Mouse (Mus musculus): ENCODE measurements at regions not wholly inside any gene's neighbourhood (a gene's known extent, or its start where the extent isn't known, plus 50 kb on each side); places are given as distances from the start of the nearest gene placed in this dataset.
A peak's percentile ranks its signal among the peaks of the same experiment; 100 is the strongest.
"Not testable (repeated sequence)": the region's sequence is repeated elsewhere in the genome, so short reads cannot be mapped to it uniquely, and the experiment has no call there.

DNA sequence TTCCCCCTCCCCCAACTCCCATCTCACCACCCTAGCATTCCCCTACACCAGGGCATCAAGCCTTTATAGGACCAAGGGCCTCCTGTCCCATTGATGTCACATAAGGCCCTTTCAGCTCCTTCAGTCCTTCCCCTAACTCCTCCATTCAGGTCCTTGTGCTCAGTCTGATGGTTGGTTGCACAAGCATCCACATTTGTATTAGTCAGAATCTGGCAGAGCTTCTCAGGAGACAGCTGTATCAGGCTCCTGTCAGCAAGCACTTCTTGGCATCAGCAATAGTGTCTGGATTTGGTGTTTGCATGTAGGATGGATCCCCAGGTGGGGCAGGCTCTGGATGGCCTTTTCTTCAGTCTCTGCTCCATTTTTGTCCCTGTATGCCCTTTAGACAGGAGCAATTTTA, 237.4 kb upstream of the Slc39a10 start:
- H3K9ac ChIP-seq; H3K36me3 ChIP-seq (ENCODE audit: poor library complexity, severe bottlenecking); H3K27ac ChIP-seq; H3K4me3 ChIP-seq; H3K4me1 ChIP-seq; ATAC-seq; H3K4me2 ChIP-seq; H3K9me3 ChIP-seq (replicated peaks); H3K27me3 ChIP-seq: not testable (repeated sequence)

DNA sequence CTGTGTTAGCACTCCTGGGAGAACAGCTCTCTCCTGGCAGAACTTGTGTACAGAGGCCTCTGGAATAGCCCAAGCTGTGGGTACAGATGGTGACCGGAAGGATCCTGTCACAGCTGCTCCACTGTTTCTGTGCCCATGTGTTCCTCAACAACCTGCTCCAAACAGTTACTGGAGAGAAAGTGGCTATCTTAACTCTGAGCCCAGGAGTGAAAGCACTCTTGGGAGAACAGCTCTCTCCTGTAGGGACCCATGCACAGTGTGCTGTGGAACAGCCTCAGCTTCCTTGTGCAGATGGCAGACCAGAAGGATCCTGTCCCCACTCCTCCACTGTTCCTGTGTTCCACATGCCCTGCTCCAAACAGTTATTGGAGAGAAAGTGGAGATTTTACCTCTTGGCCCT, 227.0 kb upstream of the Slc39a10 start:
- no peaks in the 10 kb centered on the region for H3K27me3 ChIP-seq
- no peak overlapping the region for H3K9ac ChIP-seq
- H3K4me3 ChIP-seq = no peak overlapping the region
- H3K9me3 ChIP-seq (replicated peaks) = no peaks in the 10 kb centered on the region
- peak; percentile 30; the same call in 1 of the 2 replicates for ATAC-seq
- WGBS = 100% methylated on average over 1 of the region's 1 CpGs
- no peak overlapping the region for H3K4me2 ChIP-seq
- no peak overlapping the region for H3K27ac ChIP-seq
- H3K4me1 ChIP-seq = no peaks in the 10 kb centered on the region
- H3K36me3 ChIP-seq (ENCODE audit: poor library complexity, severe bottlenecking) = no peaks in the 10 kb centered on the region

DNA sequence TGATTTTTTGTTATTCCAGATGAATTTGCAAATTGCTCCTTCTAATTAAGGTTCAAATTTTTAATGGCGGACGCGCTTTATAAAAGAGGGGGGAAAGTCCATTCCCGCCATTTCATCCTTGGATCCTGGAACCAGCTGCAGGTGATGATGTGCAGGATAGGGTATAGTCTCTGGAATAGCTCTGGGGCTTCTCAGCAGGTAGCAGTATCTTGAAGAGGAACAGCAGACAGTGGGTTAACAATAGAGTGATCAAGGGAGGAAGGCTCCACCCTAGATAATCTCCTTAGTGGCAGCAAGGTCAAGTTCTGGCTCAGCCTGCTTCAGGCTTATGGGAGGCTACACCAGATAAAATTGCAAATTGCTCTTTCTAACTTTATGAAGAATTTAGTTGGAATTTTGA, 224.0 kb upstream of the Slc39a10 start:
- not testable (repeated sequence) for H3K4me2 ChIP-seq; ATAC-seq; H3K4me1 ChIP-seq; H3K9me3 ChIP-seq (replicated peaks); H3K4me3 ChIP-seq; H3K36me3 ChIP-seq (ENCODE audit: poor library complexity, severe bottlenecking); H3K27me3 ChIP-seq; H3K27ac ChIP-seq; H3K9ac ChIP-seq
- 98% methylated on average over 4 of the region's 4 CpGs for WGBS

DNA sequence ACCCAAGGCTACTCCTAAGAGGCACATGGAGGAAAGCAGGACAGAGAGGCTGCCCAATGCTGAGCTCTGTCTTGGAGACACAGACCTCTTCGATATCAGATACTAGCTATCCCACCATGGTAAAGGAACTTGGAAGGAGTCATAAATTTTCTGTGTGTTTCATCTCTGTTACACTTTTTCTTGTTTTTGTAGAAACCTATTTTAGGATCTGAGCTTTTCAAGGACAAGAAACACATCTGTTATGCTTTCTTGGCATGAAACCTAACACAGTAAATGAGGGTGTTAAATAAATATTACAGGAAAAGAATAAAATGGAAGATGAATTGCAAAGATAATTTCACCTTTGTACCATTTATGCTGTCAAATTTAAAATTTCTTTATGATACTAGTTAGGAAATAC, 219.8 kb upstream of the Slc39a10 start:
- H3K9me3 ChIP-seq (replicated peaks) = no peaks in the 10 kb centered on the region
- no peak overlapping the region for H3K9ac ChIP-seq
- ATAC-seq = no peak
- no peaks in the 10 kb centered on the region for H3K4me1 ChIP-seq
- no peak overlapping the region for H3K27ac ChIP-seq
- no peak overlapping the region for H3K4me2 ChIP-seq
- H3K36me3 ChIP-seq (ENCODE audit: poor library complexity, severe bottlenecking) = no peaks in the 10 kb centered on the region
- 100% methylated on average over 1 of the region's 1 CpGs for WGBS
- H3K27me3 ChIP-seq = no peaks in the 10 kb centered on the region
- no peak overlapping the region for H3K4me3 ChIP-seq

DNA sequence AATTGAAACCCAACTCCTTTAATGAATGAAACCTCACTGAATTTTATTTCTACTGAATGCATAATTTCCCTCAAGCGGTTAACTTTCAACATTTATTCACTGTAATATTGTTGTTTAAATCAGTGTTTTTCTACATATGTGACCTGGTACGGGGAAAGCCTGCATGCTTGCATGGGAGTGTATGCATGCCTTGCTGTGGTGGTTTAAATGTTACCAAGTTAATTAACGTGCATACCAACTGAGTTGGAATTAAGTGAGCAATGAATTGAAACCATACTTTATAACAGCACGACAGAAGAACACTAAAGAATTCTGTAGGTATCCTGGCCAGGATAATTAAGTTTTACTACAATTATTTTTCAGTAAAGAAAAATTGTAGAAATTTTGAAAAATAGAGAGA, 211.4 kb upstream of the Slc39a10 start:
- Histone ChIP-seq H3K9ac (no peak overlapping the region), H3K9me3 (replicated peaks) (no peaks in the 10 kb centered on the region), H3K4me1 (peaks cover 16% of the 10 kb centered on the region), H3K27ac (no peak overlapping the region), H3K36me3 (ENCODE audit: poor library complexity, severe bottlenecking) (no peaks in the 10 kb centered on the region), H3K4me2 (no peak overlapping the region), H3K4me3 (no peak overlapping the region), H3K27me3 (no peaks in the 10 kb centered on the region)
- 41% methylated on average over 4 of the region's 4 CpGs for WGBS
- peak; percentile 81 for ATAC-seq

DNA sequence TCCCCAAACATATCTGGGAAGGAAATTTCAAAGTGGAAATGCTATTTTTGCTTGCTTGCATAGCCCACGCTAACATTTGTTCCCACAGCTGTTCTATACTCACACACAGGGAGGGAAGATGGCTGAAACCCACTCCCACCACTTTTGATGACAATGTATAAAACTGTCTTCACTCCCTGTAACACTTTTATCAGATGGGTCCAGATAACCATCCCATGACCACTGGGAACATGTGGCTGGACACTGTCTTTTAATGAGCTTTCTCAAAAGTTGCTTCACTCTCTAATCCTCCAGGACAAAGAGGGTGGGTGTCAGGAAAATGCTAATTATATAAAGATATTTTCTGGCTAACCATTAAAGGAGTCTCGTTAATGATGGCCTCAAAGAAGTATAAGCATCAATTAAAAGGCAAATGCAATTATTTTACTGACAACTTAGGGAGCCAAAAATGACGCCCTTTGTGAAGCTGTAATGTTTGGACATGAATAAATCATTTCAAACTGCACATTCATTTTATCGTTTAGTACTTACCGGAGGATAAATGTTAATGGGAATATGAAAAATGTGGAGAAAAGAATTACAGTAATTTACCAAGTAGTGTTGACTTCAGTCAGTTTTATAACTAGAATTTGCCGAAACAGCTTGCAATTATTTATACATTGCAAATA, 210.8 kb upstream of the Slc39a10 start:
- Histone ChIP-seq H3K4me1 (peaks cover 16% of the 10 kb centered on the region), H3K4me3 (no peak overlapping the region), H3K9ac (no peak overlapping the region), H3K27ac (peak overlapping the region; percentile 48), H3K9me3 (replicated peaks) (no peaks in the 10 kb centered on the region), H3K4me2 (no peak overlapping the region), H3K27me3 (no peaks in the 10 kb centered on the region), H3K36me3 (ENCODE audit: poor library complexity, severe bottlenecking) (no peaks in the 10 kb centered on the region)
- peak; percentile 78 for ATAC-seq
- WGBS = 28% methylated on average over 6 of the region's 6 CpGs

DNA sequence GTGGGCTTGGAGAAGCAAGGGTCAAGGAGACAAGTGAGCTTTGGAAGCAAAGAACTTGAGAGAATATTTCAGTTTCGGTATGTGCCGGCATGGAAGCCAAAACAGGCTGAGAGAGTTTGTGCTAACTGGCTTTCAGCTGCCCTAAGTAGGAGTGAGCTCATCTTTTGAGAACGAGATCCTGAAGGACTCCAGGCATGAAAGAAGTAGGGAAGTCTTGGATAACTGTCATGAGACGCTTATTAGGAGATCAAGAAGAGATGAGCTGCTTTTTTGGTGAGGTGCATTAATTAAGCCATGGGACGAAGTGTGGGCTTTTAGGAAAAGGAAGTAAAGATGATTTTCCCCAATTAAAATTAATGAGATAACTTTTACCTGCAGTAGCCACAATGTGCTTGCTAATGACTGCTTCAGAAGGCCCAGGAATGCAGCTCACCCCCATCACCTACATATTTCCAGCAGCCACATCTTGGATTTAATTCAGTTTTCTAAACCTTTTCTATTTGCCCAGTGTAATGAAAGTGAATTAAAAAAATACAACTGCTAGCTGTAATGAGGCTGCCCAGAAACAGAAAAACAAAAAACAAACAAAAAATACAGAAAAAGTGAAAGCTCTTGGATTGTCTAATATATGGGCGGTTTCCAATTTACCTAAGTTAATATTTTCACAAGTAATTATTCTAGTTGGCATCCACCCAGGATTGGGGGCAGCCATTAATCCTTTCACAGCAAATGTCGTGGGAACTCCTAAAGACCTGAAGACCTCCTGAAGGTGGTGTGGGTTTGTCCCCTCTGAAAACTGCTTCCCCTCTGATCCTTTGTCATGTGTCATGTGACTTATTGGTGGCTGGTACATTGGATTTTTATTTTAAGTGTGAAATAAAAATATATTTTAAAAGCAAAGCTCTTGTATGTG, 204.7 kb upstream of the Slc39a10 start:
- H3K36me3 ChIP-seq (ENCODE audit: poor library complexity, severe bottlenecking) = no peaks in the 10 kb centered on the region
- H3K4me1 ChIP-seq = peaks cover 4% of the 10 kb centered on the region; the same call in 1 of the 2 replicates
- no peak overlapping the region for H3K4me2 ChIP-seq
- peak; percentile 83; the same call in 1 of the 2 replicates for ATAC-seq
- H3K9me3 ChIP-seq (replicated peaks) = no peaks in the 10 kb centered on the region
- peak overlapping the region; percentile 48; the same call in 1 of the 2 replicates for H3K27ac ChIP-seq
- H3K9ac ChIP-seq = no peak overlapping the region
- WGBS = 45% methylated on average over 7 of the region's 7 CpGs
- H3K4me3 ChIP-seq = no peak overlapping the region
- no peaks in the 10 kb centered on the region for H3K27me3 ChIP-seq

DNA sequence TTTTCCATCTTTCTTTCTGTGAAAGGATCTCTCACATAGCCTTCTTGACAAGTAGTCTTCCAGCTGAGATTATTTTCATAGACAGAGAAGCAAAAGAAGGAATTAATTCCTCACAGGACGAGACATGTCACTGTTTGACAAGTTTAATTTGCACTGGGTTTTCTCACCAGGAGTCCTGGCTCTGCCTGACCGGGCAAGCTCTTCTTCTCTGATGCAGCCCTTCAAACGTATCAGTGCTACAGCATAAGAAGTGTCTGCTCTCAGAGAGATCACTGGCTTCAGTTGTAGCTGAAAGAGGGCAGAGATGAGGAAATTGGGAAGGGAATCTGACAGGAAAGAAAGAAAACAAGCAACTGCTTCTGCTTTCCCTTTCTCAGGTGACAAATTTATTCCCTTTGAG, 201.8 kb upstream of the Slc39a10 start:
- ATAC-seq = no peak
- no peak overlapping the region for H3K4me2 ChIP-seq
- no peak overlapping the region for H3K27ac ChIP-seq
- WGBS = 23% methylated on average over 3 of the region's 3 CpGs
- H3K9me3 ChIP-seq (replicated peaks) = no peaks in the 10 kb centered on the region
- no peaks in the 10 kb centered on the region for H3K36me3 ChIP-seq (ENCODE audit: poor library complexity, severe bottlenecking)
- no peak overlapping the region for H3K9ac ChIP-seq
- H3K4me3 ChIP-seq = no peak overlapping the region
- H3K4me1 ChIP-seq = peaks cover 4% of the 10 kb centered on the region; the same call in 1 of the 2 replicates
- no peaks in the 10 kb centered on the region for H3K27me3 ChIP-seq

DNA sequence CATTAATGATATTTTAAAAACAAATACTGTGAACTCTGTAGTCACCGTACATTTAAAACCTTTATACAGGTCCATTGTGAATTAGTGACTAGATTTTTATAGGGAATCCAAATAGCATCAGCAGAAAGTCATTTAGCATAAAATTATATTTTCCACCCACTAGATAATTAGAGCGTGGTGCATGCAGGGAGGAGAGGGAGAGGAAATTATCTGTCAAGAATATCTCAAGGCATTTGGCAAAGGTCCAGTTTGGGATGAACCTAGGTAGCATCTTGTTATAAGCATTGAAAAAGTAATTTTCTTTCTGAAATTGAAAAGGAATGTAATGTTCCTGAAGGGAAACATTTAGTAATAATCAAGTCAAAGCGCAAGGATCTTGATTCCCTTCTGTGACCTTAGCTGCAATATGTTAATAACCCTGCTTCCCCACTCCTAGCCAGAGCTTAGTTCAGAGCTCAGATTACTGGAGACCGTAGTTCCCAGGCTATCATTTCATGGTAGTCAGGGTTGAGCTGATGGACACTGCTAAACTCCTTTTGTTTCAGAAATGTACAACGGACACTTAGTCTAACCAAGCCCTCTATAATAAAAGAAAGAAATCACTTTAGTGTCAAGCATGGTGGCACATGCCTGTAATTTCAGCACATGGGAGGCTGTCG, 200.8 kb upstream of the Slc39a10 start:
- Histone ChIP-seq H3K4me2 (no peak overlapping the region), H3K4me3 (no peak overlapping the region), H3K4me1 (peaks cover 4% of the 10 kb centered on the region; the same call in 1 of the 2 replicates), H3K27ac (no peak overlapping the region), H3K9ac (no peak overlapping the region), H3K27me3 (no peaks in the 10 kb centered on the region), H3K9me3 (replicated peaks) (no peaks in the 10 kb centered on the region), H3K36me3 (ENCODE audit: poor library complexity, severe bottlenecking) (no peaks in the 10 kb centered on the region)
- no peak for ATAC-seq
- 60% methylated on average over 6 of the region's 6 CpGs for WGBS

DNA sequence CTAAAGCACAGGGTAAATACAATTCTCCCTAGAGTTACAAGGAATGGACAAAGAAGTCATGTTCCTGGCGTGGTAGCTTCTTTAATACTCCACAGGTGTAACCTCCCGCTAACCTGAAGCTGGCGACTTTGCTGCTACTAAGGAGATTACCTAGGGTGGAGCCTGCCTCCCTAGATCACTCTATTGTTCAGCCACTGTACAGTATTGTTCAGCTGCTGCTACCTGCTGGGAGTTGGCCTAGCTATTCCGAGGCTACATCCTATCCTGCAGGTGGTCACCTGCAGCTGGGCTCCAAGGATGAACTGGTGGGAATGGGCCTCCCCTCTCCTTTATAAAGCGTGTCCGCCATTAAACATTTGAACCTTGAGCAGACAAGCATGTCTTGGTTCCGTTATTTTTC, 183.8 kb upstream of the Slc39a10 start:
- H3K4me3 ChIP-seq = no peak overlapping the region
- no peak overlapping the region for H3K9ac ChIP-seq
- H3K4me2 ChIP-seq = no peak overlapping the region
- no peak overlapping the region for H3K27ac ChIP-seq
- no peak for ATAC-seq
- H3K4me1 ChIP-seq = no peaks in the 10 kb centered on the region
- H3K9me3 ChIP-seq (replicated peaks) = no peaks in the 10 kb centered on the region; the same call in 1 of the 2 replicates
- WGBS = 77% methylated on average over 7 of the region's 7 CpGs
- H3K27me3 ChIP-seq = no peaks in the 10 kb centered on the region
- H3K36me3 ChIP-seq (ENCODE audit: poor library complexity, severe bottlenecking) = no peaks in the 10 kb centered on the region

DNA sequence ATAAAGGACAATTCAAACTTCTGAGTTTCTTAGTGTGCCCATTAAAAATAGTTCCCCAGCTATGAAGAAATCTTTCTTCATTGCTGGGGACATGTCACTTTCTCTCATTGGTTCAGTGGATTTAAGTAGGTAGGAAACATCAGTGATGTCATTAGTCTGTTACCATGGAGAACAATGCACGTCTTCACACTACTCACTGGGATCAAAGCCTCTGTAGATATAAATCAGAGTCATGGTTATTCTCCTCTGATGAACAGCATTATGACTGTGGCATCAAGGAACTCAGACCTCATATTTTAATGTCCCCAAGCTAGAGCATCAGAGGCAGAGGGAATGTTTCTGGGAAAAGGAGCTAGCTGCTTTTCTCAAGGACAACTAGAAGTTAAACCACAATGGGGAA, 165.5 kb upstream of the Slc39a10 start:
- no peak overlapping the region for H3K4me3 ChIP-seq
- H3K36me3 ChIP-seq (ENCODE audit: poor library complexity, severe bottlenecking) = no peaks in the 10 kb centered on the region
- H3K4me1 ChIP-seq = no peaks in the 10 kb centered on the region
- 63% methylated on average over 1 of the region's 1 CpGs for WGBS
- H3K9ac ChIP-seq = no peak overlapping the region
- no peaks in the 10 kb centered on the region for H3K27me3 ChIP-seq
- no peak for ATAC-seq
- no peak overlapping the region for H3K4me2 ChIP-seq
- no peaks in the 10 kb centered on the region for H3K9me3 ChIP-seq (replicated peaks)
- H3K27ac ChIP-seq = no peak overlapping the region

DNA sequence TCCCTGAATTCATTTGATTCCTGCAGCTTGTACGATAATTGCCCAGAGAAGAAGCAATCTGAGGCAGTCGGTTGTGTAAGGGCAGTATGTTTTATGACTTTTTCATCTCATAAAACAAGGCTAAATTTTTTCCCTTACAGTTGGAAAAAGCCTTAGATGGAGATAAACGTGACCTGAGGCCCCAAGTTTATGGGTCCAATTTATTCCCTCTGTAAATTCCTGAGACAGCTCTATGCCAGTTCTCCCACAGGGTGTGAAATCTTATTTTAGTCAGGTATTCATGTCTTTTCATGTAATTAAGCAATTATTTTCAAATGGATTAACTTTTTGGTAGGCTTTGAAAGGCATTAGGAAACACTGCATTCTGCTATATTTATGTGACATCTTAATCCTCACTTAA, 164.7 kb upstream of the Slc39a10 start:
- no peaks in the 10 kb centered on the region for H3K9me3 ChIP-seq (replicated peaks)
- H3K27me3 ChIP-seq = no peaks in the 10 kb centered on the region
- no peak overlapping the region for H3K4me3 ChIP-seq
- H3K36me3 ChIP-seq (ENCODE audit: poor library complexity, severe bottlenecking) = no peaks in the 10 kb centered on the region
- ATAC-seq = no peak
- H3K4me1 ChIP-seq = no peaks in the 10 kb centered on the region
- H3K27ac ChIP-seq = no peak overlapping the region
- H3K4me2 ChIP-seq = no peak overlapping the region
- no peak overlapping the region for H3K9ac ChIP-seq
- WGBS = 74% methylated on average over 3 of the region's 3 CpGs
